Comparison of ENCODE assay signal across 16 mouse cellular contexts in the genomic region with DNA sequence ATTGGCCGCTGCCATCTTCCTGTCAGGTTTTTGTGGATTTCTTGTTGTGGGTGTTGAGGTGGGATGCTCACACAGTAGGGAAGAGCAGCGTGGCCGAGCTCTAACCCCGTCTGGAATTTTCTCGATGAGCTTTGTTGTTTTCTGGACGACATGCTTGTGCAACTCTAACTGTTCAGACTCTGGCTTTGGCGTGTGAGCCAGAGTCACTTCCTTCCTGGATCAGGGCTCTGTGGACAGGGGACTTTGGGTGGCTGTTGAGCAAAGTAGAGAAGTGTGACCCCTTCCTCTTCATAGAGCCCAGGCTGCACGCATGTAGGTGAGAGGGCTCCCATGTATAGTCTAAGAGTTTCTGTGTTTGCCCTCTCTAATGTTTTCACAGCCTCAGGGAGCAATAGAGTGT. TPM values are rescaled to one million over a fixed set of nuclear protein-coding genes. Genes with fewer than 3 reads are reported as not detected.
DNase-seq lines count a peak whose midpoint lies in the region; ATAC-seq lines count a peak whose summit lies in the region.
"Had no signal": no experiment of that assay in that cellular context is flagged by ENCODE, and none has a peak within 500 bp of the region (broad histone marks: within the 10 kb centered on the region; RNA-seq: fewer than 3 reads in every experiment).

No protein-coding gene starts in this region.

- H3K4me2 ChIP-seq in forebrain, embryonic 15.5 days (replicated peaks), result no peak overlapping the region
- H3K4me2 ChIP-seq: forebrain, embryonic 13.5 days; kidney, embryonic 15.5 days had no signal

- 87% methylated on average over 8 of the region's 8 CpGs for WGBS in forebrain, embryonic 15.5 days

- H3K27ac ChIP-seq in forebrain, embryonic 15.5 days (replicated peaks), result no peak overlapping the region
- H3K27ac ChIP-seq: forebrain, embryonic 13.5 days; heart, embryonic 10.5 days; kidney, embryonic 15.5 days had no signal

- no peaks in the 10 kb centered on the region for H3K27me3 ChIP-seq in forebrain, embryonic 15.5 days
- H3K27me3 ChIP-seq: forebrain, embryonic 13.5 days; kidney, embryonic 15.5 days had no signal

- H3K9me3 ChIP-seq in forebrain, embryonic 15.5 days, result no peaks in the 10 kb centered on the region
- H3K9me3 ChIP-seq: forebrain, embryonic 13.5 days; G1E; heart, embryonic 10.5 days; kidney, embryonic 15.5 days had no signal

- ATAC-seq in forebrain, embryonic 15.5 days (replicated peaks), result no peak
- ATAC-seq: forebrain, embryonic 13.5 days had no signal

- H3K36me3 ChIP-seq in forebrain, embryonic 15.5 days, result no peaks in the 10 kb centered on the region
- H3K36me3 ChIP-seq: heart, embryonic 10.5 days; kidney, embryonic 15.5 days had no signal

- no peaks in the 10 kb centered on the region for H3K4me1 ChIP-seq in forebrain, embryonic 15.5 days
- H3K4me1 ChIP-seq: forebrain, embryonic 13.5 days had no signal

- no peak overlapping the region for H3K9ac ChIP-seq in forebrain, embryonic 15.5 days (replicated peaks)
- H3K9ac ChIP-seq: forebrain, embryonic 13.5 days; kidney, embryonic 15.5 days had no signal

- H3K4me3 ChIP-seq in forebrain, embryonic 15.5 days, result no peak overlapping the region
- H3K4me3 ChIP-seq: forebrain, embryonic 13.5 days; heart, embryonic 10.5 days; kidney, embryonic 15.5 days had no signal

- DNase-seq in kidney, postnatal 10 days, result peak; percentile 36
- DNase-seq in kidney, postnatal 14 days, result no peak
- DNase-seq in lung, postnatal 25 days (ENCODE audit: low spot score), result peak; percentile 35
- no peak for DNase-seq in lung, postnatal 10 days
- DNase-seq in lung, postnatal 4 days, result peak; percentile 36 to 39
- DNase-seq in kidney, postnatal 25 days, result no peak
- DNase-seq: cerebellum, adult 2 months; midbrain, embryonic 14.5 days; thymus, postnatal 4 days had no signal

RNA-seq across cellular contexts. Expression of gene Irak2, which starts 15.8 kb away (rescaled TPM):
- 1.3 and 1.5 TPM in 2 replicates for polyA plus RNA-seq in forebrain, embryonic 15.5 days (2015; fragmentation: Nextera tagmentation; extraction: Ambion mirVana)

RNA-seq across cellular contexts. Expression of gene Vhl, which starts 30.3 kb away (rescaled TPM):
- polyA plus RNA-seq in forebrain, embryonic 15.5 days (2015; fragmentation: Nextera tagmentation; extraction: Ambion mirVana), result 79.6 and 83.6 TPM in 2 replicates

RNA-seq across cellular contexts. Expression of gene Tatdn2, which starts 42.7 kb away (rescaled TPM):
- polyA plus RNA-seq in forebrain, embryonic 15.5 days (2015; fragmentation: Nextera tagmentation; extraction: Ambion mirVana), result 0.78 and 1.3 TPM in 2 replicates

RNA-seq across cellular contexts. Expression of gene Brk1, which starts 49.5 kb away (rescaled TPM):
- 239 and 240 TPM in 2 replicates for polyA plus RNA-seq in forebrain, embryonic 15.5 days (2015; fragmentation: Nextera tagmentation; extraction: Ambion mirVana)

RNA-seq across cellular contexts. Expression of gene Fancd2os, which starts 53.6 kb away (rescaled TPM):
- 0.22 TPM in 1 of 2 replicates, not detected in the other for polyA plus RNA-seq in forebrain, embryonic 15.5 days (2015; fragmentation: Nextera tagmentation; extraction: Ambion mirVana)
- polyA plus RNA-seq: cerebellum, adult 2 months; forebrain, embryonic 13.5 days; G1E; hindbrain, embryonic 11.5 days; liver, embryonic 16.5 days; midbrain, embryonic 14.5 days had no signal

Comparison
In these comparisons a context has a peak if more than half of its experiments do, and no peak if none do; other contexts are left out.
1. DNase-seq: peak in kidney, postnatal 10 days (single experiment), lung, postnatal 25 days (single experiment) and lung, postnatal 4 days (2 of 2); none in kidney, postnatal 14 days (single experiment), lung, postnatal 10 days (single experiment) and kidney, postnatal 25 days (0 of 2).